Mouse (Mus musculus) myocyte (in vitro differentiated cells): ENCODE results near the gene Igfbp3.

Experiments
- E2F4 ChIP-seq: IDR thresholded peaks from one replicate; pipeline ENCODE4 v1.6.1; 2011; ENCODE audit warnings: mild to moderate bottlenecking, control low read depth, moderate library complexity; ENCODE audit not compliant: insufficient read depth
- MYOG ChIP-seq, 3 experiments: IDR thresholded peaks; one replicate each; pipeline ENCODE4 v1.6.1; 2011; ENCODE audit warnings: control low read depth in 2 of 3, low read depth in 2 of 3, mild to moderate bottlenecking in 2 of 3; ENCODE audit not compliant: insufficient read length in 2 of 3, control insufficient read depth in 1 of 3, insufficient read depth in 1 of 3
- POLR2A ChIP-seq: IDR thresholded peaks from one replicate; pipeline ENCODE4 v1.6.1; 2011; ENCODE audit warnings: low read depth, mild to moderate bottlenecking, control low read depth, moderate library complexity; ENCODE audit not compliant: insufficient read length
- REST ChIP-seq: IDR thresholded peaks from one replicate; pipeline ENCODE4 v1.6.1; 2011; ENCODE audit warnings: mild to moderate bottlenecking, control low read depth, moderate library complexity; ENCODE audit not compliant: insufficient read depth, insufficient read length
- TCF3 ChIP-seq: IDR thresholded peaks from one replicate; pipeline ENCODE4 v1.6.1; 2011; ENCODE audit warnings: low read depth, control low read depth; ENCODE audit not compliant: insufficient read length
- USF1 ChIP-seq: IDR thresholded peaks from one replicate; pipeline ENCODE4 v1.6.1; 2011; ENCODE audit warnings: low read depth, mild to moderate bottlenecking, control low read depth, moderate library complexity

- TF ChIP-seq MYOG (IDR thresholded peaks at IDR 0.05; ENCODE audit: control insufficient read depth in 1 of 3, insufficient read depth in 1 of 3, insufficient read length in 2 of 3, low read depth in 2 of 3) (no peak), REST (no peak), E2F4 (no peak), USF1 (no peak), POLR2A (no peak), TCF3 (no peak)
Observed at GRCm38 (mm10) chr11:7203846-7204245, 9.9 kb downstream of the Igfbp3 start.
